Mouse (Mus musculus): ENCODE data around the gene Brwd1. TPM values are rescaled to one million over a fixed set of nuclear protein-coding genes. Genes with fewer than 3 reads are reported as not detected.
"Not testable (repeated sequence)": the region's sequence is repeated elsewhere in the genome, so short reads cannot be mapped to it uniquely, and the experiment has no call there.

The Brwd1 gene
- polyA plus RNA-seq, 1 experiment: 0.08 TPM

GRCm38 (mm10) chr16:96110655-96111345 is 28.5 kb upstream of the Brwd1 start:
- TF ChIP-seq GATA1 (IDR thresholded peaks at IDR 0.05; ENCODE audit: low read length): no peak
- TF ChIP-seq TAL1 (IDR thresholded peaks at IDR 0.05; ENCODE audit: low read length): no peak
- Histone ChIP-seq H3K9me3 (ENCODE audit: control insufficient read depth, low read length) (no peaks in the 10 kb centered on the region), H3K4me3 (replicated peaks) (no peak overlapping the region)

DNA sequence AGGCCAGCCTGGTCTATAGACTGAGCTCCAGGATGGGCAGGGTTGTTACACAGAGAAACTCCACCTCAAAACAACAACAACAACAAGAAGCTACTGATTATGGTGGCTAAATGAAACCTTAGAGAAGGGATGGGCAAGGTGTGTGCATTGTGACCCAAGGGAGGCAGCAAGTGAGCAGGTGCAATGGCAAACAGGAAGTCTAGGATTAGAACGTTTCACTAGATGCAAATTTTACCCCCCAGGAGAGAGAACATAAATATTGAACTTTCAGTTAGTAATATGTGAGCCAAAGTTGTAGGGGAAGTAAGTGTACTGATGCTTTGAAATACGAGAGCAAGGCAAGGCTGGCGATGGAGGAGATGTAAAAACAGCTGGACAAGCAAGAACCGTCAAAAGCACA is 27.3 kb upstream of the Brwd1 start:
- H3K27me3 ChIP-seq (ENCODE audit: control insufficient read depth): peaks cover 3% of the 10 kb centered on the region
- no peaks in the 10 kb centered on the region for H3K9me3 ChIP-seq (ENCODE audit: control insufficient read depth, low read length)
- no peaks in the 10 kb centered on the region for H3K36me3 ChIP-seq (ENCODE audit: control insufficient read depth)
- no peak for TF ChIP-seq TAL1 (IDR thresholded peaks at IDR 0.05; ENCODE audit: low read length)
- no peak for TF ChIP-seq GATA1 (IDR thresholded peaks at IDR 0.05; ENCODE audit: low read length)
- no peak overlapping the region for H3K4me3 ChIP-seq (replicated peaks)
- no peaks in the 10 kb centered on the region for H3K4me1 ChIP-seq (ENCODE audit: control insufficient read depth)

More at GRCm38 (mm10) chr16:96110655-96111345, 28.5 kb upstream of the Brwd1 start:
- Histone ChIP-seq H3K27me3 (ENCODE audit: control insufficient read depth) (peaks cover 3% of the 10 kb centered on the region), H3K36me3 (ENCODE audit: control insufficient read depth) (no peaks in the 10 kb centered on the region), H3K4me1 (ENCODE audit: control insufficient read depth) (no peaks in the 10 kb centered on the region)

- Histone ChIP-seq H3K27me3 (ENCODE audit: control insufficient read depth) (no peaks in the 10 kb centered on the region), H3K9me3 (ENCODE audit: control insufficient read depth, low read length) (no peaks in the 10 kb centered on the region), H3K36me3 (ENCODE audit: control insufficient read depth) (no peaks in the 10 kb centered on the region), H3K4me3 (replicated peaks) (no peak overlapping the region), H3K4me1 (ENCODE audit: control insufficient read depth) (no peaks in the 10 kb centered on the region)
- no peak for TF ChIP-seq TAL1 (IDR thresholded peaks at IDR 0.05; ENCODE audit: low read length)
- no peak for TF ChIP-seq GATA1 (IDR thresholded peaks at IDR 0.05; ENCODE audit: low read length)
Observed at GRCm38 (mm10) chr16:96103036-96103435, 20.7 kb upstream of the Brwd1 start.

- not testable (repeated sequence) for H3K4me3 ChIP-seq (replicated peaks); H3K27me3 ChIP-seq (ENCODE audit: control insufficient read depth); H3K36me3 ChIP-seq (ENCODE audit: control insufficient read depth); H3K4me1 ChIP-seq (ENCODE audit: control insufficient read depth); H3K9me3 ChIP-seq (ENCODE audit: control insufficient read depth, low read length)
Observed at GRCm38 (mm10) chr16:96097811-96098210, 15.5 kb upstream of the Brwd1 start.

DNA sequence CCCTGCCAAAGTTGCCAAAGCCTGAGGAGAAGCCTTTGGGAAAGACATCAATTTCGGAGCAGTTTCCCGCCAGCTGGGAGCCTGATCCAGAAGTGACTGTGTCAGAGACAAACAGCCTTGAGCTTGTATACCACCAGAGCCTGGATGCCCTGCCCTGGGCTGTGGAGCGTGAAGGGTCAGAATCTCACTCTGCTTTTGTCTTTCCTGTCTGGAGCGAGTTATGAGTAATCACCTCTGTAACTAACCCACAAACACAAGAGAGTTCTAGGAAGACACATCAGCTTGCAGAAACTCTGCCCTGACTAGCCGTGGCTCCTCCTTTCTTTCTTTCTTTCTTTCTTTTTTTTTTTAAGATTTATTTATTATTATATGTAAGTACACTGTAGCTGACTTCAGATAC is 13.6 kb upstream of the Brwd1 start:
- Histone ChIP-seq H3K9me3 (ENCODE audit: control insufficient read depth, low read length) (no peaks in the 10 kb centered on the region), H3K27me3 (ENCODE audit: control insufficient read depth) (peaks cover 4% of the 10 kb centered on the region), H3K4me1 (ENCODE audit: control insufficient read depth) (peaks cover 2% of the 10 kb centered on the region; the same call in 1 of the 2 replicates), H3K4me3 (replicated peaks) (no peak overlapping the region), H3K36me3 (ENCODE audit: control insufficient read depth) (no peaks in the 10 kb centered on the region)
- no peak for TF ChIP-seq GATA1 (IDR thresholded peaks at IDR 0.05; ENCODE audit: low read length)
- no peak for TF ChIP-seq TAL1 (IDR thresholded peaks at IDR 0.05; ENCODE audit: low read length)

- H3K27me3 ChIP-seq (ENCODE audit: control insufficient read depth): peaks cover 23% of the 10 kb centered on the region
Observed at GRCm38 (mm10) chr16:96091515-96092504, 9.5 kb upstream of the Brwd1 start.

DNA sequence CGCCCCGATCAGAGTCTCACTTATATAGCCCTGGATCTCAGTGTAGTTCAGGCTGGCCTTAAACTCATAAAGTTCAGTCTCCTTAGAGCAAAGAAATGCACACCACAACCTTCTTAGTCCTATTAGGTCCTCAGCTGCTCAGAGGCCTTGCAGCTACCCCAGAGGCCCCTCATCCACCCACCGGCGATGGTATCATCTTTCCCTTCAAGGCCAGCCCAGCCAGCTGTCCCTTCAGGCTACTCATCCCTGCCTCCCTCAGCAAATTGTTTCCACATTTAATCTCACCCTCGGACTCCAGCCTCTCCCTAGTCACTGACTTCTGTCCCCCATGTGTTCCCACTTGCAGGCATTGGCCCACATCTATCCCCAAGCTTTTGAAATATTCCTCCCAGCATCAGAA is 5.8 kb upstream of the Brwd1 start:
- Histone ChIP-seq H3K9me3 (ENCODE audit: control insufficient read depth, low read length) (no peaks in the 10 kb centered on the region), H3K4me1 (ENCODE audit: control insufficient read depth) (peaks cover 5% of the 10 kb centered on the region), H3K36me3 (ENCODE audit: control insufficient read depth) (no peaks in the 10 kb centered on the region), H3K4me3 (replicated peaks) (no peak overlapping the region), H3K27me3 (ENCODE audit: control insufficient read depth) (peaks cover 42% of the 10 kb centered on the region)
- TF ChIP-seq TAL1 (IDR thresholded peaks at IDR 0.05; ENCODE audit: low read length) (no peak), GATA1 (IDR thresholded peaks at IDR 0.05; ENCODE audit: low read length) (no peak)

More at GRCm38 (mm10) chr16:96091515-96092504, 9.5 kb upstream of the Brwd1 start:
- Histone ChIP-seq H3K4me3 (replicated peaks) (no peak overlapping the region), H3K36me3 (ENCODE audit: control insufficient read depth) (no peaks in the 10 kb centered on the region), H3K9me3 (ENCODE audit: control insufficient read depth, low read length) (no peaks in the 10 kb centered on the region), H3K4me1 (ENCODE audit: control insufficient read depth) (peaks cover 2% of the 10 kb centered on the region; the same call in 1 of the 2 replicates)
- TF ChIP-seq TAL1 (IDR thresholded peaks at IDR 0.05; ENCODE audit: low read length): no peak
- no peak for TF ChIP-seq GATA1 (IDR thresholded peaks at IDR 0.05; ENCODE audit: low read length)

DNA sequence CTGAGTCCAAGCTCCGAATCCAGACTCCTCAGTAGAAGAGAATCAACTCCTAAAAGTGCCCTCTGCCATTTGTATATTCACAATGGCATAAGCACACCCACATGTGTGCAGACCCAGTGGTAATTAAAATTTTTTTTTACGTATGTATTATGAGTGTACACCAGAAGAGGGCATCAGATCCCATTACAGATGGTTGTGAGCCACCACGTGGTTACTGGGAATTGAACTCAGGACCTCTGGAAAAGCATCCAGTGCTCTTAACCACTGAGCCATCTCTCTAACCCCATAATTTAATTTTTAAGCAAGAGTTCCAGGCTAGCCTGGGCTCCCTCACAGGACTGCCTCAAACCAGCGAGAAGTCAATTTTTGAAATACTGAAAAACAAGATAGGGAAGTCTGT is 5.1 kb upstream of the Brwd1 start:
- Histone ChIP-seq H3K27me3 (ENCODE audit: control insufficient read depth) (peaks cover 49% of the 10 kb centered on the region), H3K36me3 (ENCODE audit: control insufficient read depth) (no peaks in the 10 kb centered on the region), H3K4me3 (replicated peaks) (no peak overlapping the region), H3K4me1 (ENCODE audit: control insufficient read depth) (peaks cover 11% of the 10 kb centered on the region), H3K9me3 (ENCODE audit: control insufficient read depth, low read length) (no peaks in the 10 kb centered on the region)
- TF ChIP-seq GATA1 (IDR thresholded peaks at IDR 0.05; ENCODE audit: low read length) (no peak), TAL1 (IDR thresholded peaks at IDR 0.05; ENCODE audit: low read length) (no peak)

- TF ChIP-seq GATA1 (IDR thresholded peaks at IDR 0.05; ENCODE audit: low read length) (no peak), TAL1 (IDR thresholded peaks at IDR 0.05; ENCODE audit: low read length) (no peak)
- Histone ChIP-seq H3K36me3 (ENCODE audit: control insufficient read depth) (no peaks in the 10 kb centered on the region), H3K27me3 (ENCODE audit: control insufficient read depth) (peaks cover 53% of the 10 kb centered on the region), H3K9me3 (ENCODE audit: control insufficient read depth, low read length) (no peaks in the 10 kb centered on the region), H3K4me1 (ENCODE audit: control insufficient read depth) (peaks cover 15% of the 10 kb centered on the region), H3K4me3 (replicated peaks) (no peak overlapping the region)
Observed at GRCm38 (mm10) chr16:96087001-96087400, 4.7 kb upstream of the Brwd1 start.
